Mouse (Mus musculus) lung, postnatal 0 days (tissue): ENCODE data around the gene Ube2h.

Experiments
- CTCF ChIP-seq: IDR thresholded peaks from 2 replicates; pipeline ENCODE4 v1.5.1; 2016; ENCODE audit warnings: antibody characterized with exemption, mild to moderate bottlenecking
- EP300 ChIP-seq: IDR thresholded peaks from 2 replicates; pipeline ENCODE4 v1.6.1; 2016; ENCODE audit warnings: antibody characterized with exemption, mild to moderate bottlenecking, control low read depth

DNA sequence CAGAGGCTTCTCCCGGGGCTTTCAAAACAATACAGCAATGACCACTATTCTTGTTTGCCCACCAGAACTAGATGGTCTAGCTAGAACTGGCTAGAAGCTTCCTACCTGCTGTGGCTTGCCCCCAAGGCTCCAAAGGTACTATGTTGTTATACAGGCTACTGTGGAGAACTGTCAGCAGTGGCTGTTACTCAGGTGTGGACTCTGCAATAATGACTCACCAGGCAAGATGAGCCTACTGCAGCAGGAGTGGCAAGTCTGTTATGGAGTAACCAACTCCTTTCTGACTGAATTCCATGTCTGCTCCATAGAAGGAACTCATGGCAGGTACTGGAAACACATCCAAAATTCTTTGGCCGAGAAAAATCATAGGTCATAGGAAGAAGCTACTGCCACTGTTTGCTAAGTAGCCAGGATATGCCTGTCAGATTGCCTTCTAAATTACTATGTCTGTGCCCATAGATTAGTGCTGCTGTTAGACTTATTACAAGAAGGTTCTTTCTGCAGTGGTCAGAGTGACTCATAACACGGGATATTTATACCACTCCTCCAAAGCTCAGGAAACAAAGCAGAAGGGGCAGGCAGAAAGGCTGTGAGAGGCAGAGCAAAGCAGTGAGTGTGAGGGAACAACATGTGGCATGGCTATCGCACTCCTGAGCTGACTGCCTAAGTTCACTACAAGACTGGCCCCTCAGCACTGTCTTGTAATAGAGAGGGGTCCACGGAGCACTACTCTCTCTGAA is 51.9 kb downstream of the Ube2h start:
- TF ChIP-seq CTCF (no peak), EP300 (no peak)
